Mouse (Mus musculus) spleen, adult 12 weeks (tissue): ENCODE data around the gene Gm11549.

ENCODE experiments used
- DNase-seq: peaks from one replicate; pipeline ENCODE4 v3.0.0; 2022; ENCODE audit warnings: low spot score

The Gm11549 gene

DNA sequence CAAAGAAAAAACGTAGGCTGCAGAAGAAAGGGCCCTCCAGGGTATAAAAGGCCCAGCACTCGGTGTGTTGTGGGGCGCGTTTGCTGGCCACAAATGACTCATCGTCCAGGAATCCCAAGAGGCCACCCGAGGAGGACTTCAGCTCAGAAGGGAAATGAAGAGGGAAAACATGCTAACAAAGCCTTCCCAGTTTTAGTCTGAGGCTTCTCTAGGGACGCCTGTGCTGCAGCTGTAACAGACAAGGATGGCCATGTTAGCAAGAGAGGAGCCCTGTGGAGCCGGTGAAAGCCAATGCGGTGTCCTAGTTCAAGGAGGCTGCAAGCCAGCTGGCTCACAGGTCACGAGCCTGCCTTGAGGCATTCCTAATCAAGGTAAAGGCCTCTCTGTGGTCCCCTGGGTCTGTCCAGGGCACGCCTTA lies 39.8 kb downstream of the Gm11549 start:
- DNase-seq, result no peak

DNA sequence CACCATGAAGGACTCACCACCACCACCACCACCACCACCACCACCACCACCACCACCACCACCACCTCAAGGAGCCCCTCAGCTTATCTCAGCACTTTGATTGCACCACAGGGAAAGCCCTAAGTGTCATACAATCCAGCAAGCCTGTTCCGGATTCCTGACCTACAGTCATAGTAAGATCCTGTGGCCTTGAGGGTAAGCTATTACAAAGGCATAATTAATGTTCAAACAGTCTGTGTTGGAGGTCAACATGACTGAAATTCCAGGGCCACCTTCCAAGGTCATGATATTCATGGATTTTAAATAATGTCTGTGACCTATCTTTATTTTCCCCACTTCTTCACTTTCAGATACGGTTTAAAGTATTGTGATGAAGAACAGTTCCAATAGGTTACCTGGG lies 41.1 kb downstream of the Gm11549 start:
- DNase-seq, result no peak

DNA sequence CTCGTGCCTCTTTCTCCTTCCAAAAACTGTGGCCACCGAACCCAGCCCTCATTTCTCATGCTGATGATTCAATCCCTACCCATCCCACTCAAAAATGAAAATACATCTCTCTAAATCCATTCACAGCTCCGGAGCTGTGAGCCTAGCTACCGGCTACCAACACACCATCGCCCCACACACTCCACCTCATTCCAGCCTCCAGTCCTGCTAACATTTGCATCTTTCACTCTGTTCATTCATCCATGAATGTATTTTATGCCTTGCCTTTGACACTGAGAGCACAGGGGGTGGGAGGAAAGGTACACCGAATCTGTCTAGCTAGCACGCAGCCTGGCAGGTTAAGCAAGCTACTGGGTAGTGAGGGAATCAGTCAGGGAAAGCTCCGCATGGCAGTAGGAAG lies 42.8 kb downstream of the Gm11549 start:
- DNase-seq, result no peak

DNA sequence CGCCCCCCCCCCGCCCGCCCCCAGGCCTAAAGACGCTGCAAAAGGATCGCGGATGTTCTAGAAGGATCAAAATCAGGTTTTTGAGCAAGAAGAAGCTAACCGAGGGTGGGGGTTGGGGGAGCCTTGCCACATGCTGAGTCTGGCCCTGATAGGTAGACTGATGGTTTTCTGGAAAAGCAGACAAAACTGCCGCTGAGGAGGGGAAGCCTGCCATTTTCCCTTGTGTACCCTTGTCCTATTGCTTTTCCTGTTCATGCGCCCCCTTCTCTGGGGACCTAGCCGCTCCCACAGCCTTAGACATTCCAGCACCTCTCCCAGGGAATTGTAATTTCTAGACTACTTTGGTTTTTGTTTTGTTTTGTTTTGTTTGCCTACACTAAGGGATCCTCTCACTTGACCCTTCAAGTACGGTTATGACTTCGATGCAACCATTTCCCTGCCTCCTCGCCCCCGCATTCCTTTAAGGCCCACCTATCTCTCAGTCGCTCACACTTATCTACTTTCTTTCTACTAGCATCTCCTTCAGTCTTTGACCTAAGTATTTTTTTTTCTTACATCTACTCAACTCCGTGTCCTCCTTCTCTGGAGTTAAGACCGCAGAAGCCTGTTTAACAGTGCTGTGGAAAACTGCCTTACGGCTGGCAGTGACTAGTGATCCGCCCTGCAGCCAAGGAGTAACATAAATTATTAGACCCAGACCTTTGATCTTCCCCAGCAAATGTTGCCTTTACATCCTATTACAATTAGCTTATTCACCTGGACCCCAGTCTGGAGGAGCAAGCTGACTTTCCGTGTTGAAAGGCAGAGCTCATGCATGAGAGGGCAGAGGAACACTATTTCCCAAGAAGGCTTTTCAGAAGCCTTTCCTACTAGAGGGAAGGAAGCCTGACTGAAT lies 45.1 kb downstream of the Gm11549 start:
- no peak for DNase-seq

DNA sequence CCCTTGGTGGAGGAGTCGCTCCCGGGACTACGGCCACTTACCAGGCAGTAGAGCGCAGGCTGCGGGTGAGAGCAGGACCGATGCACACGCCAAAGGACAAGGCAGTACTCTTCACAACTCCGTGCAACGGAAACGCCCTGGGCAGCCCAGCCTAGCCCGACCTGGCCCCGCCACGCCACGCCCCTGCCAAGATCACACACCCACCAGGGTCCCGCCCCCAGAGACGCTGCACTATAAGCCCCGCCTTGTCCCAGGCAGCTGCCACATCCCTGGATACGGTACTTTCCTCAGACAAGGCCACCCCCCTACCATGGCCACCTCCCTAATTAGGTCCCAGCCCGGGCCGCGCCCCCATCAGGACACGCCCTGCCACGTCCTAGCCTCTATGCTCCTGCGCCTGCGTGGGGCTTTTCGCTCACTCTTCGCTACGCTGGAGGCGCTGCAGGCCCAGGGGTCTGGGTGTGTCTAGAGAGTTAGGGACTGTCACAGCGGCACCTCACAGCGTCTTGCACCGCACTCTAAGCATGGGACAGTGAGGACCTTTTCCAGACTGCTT lies 46.0 kb downstream of the Gm11549 start, which contains the start of the genes Anxa5 and 1810062G17Rik:
Anxa5 (minus strand) TSS at position 363 of the 556 bp plus-strand sequence.
1810062G17Rik (plus strand) TSS at position 406 of the 556 bp plus-strand sequence.
- DNase-seq, result peak; percentile 91

DNA sequence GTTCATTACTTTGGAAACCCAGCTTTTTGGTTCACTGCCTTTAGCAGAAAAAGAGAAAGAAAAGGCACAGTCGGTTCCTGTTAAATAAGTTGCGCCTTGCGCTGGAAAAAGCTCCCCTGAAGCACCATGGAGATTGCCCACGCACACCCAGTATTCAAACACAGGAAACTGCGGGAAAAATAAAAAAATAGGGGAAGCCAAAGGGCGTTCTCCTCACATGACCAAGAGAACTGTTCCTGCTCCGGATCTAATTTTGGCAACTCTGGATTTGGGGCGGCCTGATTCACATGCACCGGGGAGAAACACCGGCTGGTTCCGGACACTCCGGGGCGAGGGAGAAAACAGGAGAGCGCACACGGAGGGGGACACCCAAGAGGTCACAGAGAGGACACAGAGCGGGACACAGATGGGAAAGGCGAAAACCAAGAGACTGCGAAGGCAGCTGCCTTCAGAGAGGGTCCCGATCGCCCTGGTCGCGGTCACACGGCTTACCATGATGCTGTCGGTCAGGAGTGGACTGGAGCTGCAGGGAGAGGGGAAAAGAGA lies 46.6 kb downstream of the Gm11549 start:
- DNase-seq, result peak; percentile 7

DNA sequence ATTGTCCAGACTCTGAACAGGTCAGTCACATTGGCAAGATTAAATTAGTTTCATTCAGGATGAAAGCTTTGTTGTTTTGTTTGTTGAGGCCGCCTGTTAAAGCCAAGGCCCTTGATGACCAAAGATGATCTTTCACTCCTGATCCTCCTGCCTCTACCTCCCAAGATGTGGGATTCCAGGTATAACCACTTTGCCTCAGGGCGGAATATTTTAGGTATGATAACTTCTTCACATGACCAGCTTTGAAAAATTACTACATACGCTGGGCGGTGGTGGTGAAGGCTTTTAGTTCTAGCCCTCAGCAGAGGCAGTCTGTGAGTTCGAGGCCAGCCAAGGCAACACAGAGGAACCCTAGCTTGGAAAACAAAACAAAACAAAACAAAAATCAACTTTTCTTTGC lies 47.2 kb downstream of the Gm11549 start:
- DNase-seq, result no peak

DNA sequence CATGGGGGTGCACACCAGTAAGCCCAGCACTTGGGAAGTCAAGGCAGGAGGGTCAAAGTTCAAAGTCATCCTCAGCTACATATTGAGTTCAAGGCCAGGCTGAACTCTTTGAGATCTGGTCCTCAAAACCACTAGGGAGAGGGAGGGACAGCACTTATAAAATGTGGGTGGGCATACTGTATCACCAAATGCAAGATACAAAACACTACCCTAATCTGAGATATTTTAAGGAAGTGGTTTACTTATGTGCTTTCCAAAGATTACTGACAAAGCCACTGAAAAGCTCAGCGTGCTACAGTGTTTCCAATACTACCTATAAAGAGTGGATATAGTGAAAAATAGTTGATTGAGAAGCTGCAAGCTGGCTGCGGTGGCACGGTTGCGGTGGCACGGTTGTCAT lies 48.4 kb downstream of the Gm11549 start:
- DNase-seq, result no peak

DNA sequence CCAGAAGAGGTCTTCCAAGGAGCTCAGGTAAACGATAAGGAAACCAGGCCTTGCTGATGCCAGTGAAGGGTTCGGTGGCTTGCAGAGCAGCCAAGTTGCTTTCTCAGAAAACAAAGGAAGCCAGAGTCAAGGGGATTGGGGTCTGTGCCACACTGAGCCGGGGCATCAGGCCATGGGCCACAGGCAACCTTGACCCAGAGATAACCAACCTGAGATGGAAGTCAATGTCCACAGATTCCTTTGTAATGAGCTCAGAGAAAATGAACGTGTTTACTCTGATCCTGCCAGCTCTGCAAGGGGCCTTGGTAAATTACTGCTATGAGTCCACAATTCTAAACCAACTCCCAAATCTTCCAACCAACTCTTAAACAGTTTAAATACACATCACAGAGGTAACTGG lies 49.8 kb downstream of the Gm11549 start:
- no peak for DNase-seq

DNA sequence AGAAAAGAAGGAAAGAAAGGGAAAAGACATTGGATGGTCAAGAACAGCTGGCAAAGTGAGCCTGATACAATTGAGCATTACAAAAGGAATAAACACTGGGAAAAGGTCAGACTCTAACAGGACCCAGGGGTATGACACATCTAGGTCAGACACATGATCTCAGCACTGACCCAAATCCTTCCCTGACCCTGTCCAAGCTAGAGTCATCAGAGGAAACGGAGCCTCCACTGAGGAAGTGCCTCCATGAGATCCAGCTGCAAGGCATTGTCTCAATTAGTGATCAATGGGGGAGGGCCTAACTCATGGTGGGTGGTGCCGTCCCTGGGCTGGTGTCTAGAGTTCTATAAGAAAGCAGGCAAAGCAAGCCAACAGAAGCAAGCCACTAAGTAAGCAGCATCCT lies 52.7 kb downstream of the Gm11549 start:
- DNase-seq, result no peak

DNA sequence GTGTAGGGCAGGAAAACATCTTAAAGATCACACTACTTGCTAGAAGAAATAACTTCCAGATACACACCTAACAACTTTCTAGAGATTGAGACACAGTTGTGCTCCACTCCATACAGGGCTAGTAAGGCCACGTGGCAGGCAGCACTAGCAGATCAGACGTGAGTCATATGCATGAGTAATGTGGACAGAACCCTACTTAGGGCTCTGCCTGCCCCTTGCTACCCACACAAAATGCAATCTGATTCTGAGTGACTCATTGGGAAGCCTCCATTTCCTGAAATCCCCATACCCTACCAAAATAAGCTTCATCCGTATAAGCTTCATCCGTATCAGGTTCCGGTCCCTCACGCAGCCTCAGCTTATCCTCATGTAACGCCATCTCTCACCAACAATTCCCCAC lies 54.0 kb downstream of the Gm11549 start:
- DNase-seq, result no peak

DNA sequence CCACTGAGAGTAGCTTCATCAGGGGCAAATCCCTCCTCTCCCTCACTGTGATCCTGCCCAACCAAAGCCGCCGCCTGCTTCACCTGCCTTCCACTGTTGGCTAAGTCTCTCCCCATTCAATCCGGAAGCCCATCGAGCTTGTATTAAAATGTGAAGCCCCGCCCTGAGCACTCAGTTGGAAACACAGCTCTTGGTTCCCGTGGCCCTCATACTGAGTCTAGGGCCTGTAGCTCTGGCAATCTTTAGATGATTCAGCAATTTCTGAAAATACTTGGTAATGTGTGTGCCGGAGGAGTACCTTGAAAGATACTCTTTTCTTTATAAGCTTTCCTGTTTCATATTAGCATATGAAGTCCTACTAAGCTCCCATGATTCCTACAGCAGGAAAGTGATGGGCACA lies 56.1 kb downstream of the Gm11549 start:
- DNase-seq, result no peak
